Mouse (Mus musculus) spleen, postnatal 10 days (tissue): ENCODE results near the gene Cd38.

ENCODE experiments used
- DNase-seq, 2 experiments: peaks; one replicate each; pipeline ENCODE4 v3.0.0; 2021 to 2022; ENCODE audit warnings: low spot score in 2 of 2

Cd38 gene

DNA sequence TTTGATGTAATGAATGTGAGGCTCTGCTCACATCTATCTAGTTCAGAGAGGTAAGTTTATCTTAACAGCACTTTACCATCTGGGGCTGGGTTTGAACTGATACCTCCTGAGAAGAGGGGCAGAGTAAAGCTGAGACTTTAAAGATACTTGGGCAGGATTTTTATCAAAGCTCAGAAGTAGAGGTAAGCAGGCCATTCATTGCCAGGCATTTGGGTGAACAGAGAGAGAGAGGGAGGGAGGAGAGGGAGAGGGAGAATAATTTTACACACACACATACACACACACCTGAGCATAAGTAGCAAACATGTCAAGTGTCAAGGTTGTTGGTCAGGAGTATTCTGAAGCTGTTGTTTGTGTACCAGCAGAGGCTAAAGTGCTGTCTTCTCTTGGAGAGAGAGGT, at the start of gene Cd38:
Cd38 (plus strand) TSS at position 301 of the 400 bp plus-strand sequence.
- no peak for DNase-seq

DNA sequence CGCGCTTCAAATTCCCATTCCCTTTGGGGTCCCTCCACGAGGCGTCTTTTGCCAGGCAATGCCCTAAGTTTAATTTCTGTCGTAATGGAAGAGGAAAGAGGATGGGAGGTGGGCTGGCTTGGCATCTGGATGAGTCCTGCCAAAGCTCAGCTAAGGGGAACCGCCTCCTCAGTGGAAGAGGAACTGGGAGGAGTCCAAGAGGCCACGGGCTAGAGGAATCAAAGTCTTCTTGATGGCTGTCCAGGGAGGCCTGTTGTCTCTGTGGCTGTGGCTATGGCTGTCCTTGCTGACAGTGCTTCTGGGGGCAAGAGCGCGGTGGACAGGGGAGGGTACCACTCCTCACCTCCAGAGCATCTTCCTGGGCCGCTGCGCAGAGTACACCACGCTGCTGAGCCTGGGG, 49.7 kb upstream of the Cd38 start, which contains the start of gene Bst1:
Bst1 (plus strand) TSS at position 191 of the 400 bp plus-strand sequence.
- no peak for DNase-seq

DNA sequence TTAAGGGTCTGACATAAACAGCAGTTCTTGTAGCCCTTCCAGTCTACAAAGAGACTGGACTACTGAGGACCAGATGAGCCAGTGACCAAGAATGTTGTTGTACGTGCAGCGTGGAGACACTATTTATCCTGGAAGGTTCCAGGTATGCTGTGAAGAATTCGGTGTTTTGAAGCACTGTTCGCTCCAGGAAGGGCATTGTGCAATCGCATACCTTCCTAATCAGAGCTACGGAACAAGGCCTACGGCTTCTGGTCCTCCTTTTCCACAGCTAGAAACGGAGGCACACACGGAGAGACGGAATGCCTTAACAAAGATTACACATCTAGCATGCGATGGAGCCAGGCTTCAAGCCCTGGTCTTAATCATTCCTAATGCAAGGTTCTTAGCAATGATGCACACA, 47.6 kb upstream of the Cd38 start:
- no peak for DNase-seq

DNA sequence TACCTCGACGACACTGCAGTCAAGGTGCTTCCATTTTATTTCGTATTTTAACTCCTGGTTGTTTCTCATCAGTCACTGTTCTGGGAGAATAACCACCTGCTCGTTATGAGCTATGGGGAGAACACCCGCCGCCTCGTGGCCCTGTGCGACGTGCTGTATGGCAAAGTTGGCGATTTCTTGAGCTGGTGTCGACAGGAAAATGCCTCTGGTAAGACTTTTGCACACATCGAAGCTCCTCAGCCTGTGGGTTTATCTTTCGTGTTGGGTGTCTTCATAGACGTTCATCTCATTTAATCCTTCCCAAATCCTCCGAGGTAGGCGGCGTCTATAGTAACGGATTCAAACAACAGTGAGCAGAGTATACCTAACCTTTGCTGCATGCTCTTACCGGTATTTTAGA, 46.8 kb upstream of the Cd38 start, which contains the start of gene Fbxl5:
Fbxl5 (minus strand) TSS at position 101 of the 400 bp plus-strand sequence.
- DNase-seq: no peak

DNA sequence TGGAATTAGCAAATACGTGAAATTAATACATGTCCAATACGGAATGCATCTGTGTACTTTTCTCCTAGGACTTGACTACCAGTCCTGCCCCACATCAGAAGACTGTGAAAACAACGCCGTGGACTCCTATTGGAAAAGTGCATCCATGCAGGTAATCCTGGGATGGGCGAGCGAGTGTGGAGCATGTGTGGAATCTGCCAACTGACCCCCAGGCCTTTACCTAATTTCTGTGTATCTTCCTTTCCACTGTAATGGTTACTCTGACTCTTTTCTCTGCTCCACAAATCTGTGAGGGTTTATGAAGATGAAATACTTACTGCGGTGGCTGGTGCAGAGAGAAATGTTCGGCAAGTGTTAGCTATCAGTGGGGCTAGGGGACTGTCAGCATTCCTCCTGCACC, 46.2 kb upstream of the Cd38 start:
- DNase-seq: no peak

DNA sequence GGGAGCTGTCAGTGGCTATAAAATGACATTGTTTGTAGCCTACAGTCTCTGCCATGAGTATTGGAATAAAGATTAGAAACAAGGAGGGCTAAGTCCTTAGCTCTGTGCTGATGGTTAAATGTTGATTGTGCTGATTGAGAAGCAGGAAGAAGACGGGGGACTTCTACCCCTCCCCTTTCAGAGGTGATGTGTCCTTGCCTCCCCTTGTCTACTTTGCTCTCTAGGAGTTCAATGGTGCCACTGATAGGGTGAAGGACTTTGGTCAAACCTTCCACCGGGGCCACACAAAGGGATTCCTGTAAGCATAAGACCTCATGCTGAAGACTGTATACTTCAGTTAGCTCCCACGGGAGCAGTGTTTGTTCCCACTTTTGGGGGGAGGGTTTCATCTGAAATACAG, 45.5 kb upstream of the Cd38 start:
- DNase-seq: no peak

DNA sequence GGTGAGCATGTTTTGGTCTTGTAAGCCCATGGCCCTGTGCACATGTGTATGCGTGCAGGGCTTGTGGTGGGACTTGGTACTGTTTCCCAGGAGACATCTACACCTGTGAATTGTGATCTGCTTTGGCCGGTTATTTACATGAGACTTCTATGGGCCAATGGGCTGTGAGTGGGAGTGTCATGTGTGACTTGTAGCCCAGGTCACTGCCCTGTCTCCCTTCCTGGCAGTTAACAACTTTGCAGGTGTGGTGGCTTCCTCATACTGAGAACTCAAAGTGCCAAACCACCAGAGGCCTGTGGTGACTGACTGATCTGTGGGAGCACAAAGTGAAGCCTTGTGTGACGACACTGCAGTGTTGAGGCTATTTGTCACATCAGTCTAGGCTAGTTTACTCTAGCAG, 43.8 kb upstream of the Cd38 start:
- peak; percentile 23 to 66 for DNase-seq

DNA sequence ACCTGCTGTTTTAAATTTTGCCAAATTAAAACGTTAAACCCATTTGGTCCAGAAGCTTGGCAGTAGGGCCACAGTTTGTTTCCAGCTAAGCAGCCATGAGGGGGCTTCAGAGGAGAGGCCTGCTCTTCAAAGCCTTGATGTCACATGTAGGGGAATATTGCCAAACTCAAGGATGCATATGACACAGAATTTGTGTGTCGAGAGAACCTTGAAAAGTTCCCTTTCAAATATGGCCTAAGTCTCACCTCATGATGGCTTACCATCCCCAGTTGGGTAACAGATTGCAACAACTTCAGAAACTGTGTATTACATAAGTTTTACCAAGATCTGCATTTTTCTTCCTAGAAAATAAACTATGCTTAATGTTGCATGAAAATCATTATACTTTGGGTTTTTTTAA, 41.5 kb upstream of the Cd38 start:
- no peak for DNase-seq

DNA sequence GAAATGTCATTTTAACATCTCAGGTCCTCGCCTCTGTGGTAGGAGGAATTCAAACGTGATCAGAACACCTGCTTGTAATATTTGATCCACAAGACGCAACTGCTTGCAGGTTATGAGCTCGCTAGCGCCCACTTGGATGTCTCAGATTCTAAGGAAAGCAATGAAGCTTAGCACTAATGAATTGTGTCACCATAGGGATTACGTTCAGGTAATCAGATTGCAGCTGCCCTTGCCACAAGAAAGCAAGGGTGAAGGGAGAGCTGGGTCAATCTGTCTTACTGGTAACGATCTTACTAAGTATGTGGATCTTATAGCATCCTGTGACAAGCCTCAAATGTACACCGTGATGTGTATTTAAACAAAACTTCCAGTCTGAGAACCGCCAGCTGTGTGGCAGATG, 41.0 kb upstream of the Cd38 start:
- DNase-seq: no peak

DNA sequence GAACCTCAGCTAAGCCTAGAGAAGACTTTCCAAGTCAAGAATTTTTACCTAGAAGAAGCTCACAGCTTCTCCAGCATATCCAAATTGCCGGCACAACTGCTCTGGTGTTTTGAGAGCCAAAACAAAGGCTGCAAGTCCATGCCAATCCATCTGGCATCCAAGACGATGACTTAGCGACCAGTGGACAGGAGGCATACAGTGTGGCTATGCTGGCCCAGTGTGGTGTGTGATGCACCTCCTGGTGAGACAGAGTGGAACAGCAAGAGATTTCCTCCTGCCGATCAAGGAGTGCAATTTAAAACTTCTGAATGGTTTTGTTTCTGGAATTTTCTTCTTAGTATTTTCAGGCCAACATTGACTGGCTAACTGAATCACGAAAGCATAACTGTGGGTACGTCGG, 31.8 kb upstream of the Cd38 start:
- DNase-seq: no peak

DNA sequence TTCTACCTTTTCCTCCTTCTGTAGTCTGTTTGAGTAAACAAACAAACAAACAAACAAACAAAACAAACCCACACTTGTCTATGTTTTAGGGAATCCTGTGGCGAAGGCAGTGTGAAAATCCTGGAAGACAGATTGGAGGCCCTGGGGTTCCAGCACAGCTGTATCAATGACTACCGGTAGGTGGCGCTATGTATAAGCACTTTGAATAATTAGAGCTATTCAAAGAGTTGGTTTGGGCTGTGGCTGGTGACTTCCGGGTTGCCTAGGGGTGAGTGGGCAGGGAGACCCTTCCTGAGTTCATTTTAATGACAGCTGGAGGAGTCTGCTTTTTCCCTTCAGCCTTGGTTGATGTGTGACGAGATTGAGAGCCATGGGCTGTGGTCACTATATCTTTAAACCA, 31.0 kb upstream of the Cd38 start:
- peak; percentile 45 to 70 for DNase-seq

DNA sequence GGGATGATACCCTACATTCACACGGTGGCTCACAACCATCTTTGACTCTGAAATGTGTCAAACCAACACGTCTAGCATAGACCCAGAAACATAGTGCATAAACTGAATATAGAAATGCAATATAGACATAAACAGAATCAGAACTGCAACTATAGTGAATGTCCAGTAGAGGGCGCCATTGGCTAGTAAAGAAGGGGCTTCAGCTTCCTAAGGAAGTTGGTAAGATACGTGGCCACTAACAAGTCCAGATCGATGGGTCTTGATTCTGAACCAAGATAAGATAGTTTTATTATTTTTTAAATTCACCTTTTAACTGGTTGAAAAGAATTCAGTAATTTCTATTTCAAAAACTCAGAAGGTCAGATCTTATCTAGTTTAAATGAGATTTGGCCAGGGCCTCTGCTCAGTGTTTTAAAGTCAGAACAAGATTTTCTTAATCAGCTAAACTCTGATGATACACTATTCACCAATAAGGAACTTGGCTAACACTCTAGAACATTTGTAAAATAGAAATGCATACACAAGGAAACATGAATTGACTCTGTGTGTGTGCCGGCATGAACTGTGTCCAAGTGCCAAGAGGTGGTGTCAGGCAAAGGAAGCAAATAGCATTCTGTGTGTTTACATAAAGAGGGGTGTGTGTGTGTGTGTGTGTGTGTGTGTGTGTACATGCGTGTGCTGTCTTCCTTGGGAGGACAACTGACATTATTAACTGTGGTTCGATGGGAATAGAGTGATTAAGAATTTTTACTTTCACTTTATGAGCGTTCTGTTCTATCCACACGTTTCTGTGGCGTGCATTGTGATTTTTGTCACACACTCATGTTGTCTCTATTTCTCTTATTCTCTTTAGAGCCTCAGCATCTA, 27.0 kb upstream of the Cd38 start:
- peak in 1 of 2 experiments; percentile 60 for DNase-seq

DNA sequence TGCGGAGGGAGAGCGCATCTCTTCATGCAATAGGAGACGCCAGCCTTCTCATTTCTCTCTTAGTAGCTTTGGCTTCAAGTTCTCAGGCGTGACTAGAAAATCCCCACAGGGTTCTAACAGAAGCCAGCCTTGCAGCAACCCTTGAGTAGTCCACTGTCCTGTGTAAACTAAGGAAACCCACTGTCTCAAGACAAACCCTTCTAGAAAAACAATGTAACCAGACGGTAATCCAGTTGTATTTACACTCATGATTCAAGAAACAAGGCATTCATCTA, 26.4 kb upstream of the Cd38 start:
- no peak for DNase-seq

DNA sequence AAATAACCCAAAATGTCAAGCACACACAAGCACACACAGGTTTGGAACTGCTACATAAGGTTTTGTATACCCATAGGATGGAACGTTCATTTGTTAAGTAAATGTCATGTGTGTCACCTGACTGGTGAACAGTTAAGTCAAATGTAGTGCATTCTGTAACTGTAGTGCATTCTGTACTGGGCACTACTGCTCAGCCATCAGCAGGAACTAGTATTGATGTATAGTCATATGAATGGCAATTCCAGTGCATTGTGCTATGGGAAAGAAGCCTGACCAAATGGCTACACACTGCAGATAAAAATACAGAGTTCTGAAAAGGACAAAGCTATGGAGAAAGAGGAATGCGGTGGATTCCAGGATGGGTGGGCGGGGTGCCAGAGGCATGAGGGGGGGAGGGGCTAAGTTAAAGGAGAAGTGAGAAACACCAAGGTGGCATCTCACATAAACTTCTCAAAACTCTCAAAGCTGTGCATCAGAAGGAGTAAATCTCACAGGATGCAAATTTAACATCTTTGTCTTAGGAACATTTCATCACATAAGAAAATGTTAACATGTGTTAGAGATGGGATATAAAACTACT, 25.7 kb upstream of the Cd38 start:
- no peak for DNase-seq

DNA sequence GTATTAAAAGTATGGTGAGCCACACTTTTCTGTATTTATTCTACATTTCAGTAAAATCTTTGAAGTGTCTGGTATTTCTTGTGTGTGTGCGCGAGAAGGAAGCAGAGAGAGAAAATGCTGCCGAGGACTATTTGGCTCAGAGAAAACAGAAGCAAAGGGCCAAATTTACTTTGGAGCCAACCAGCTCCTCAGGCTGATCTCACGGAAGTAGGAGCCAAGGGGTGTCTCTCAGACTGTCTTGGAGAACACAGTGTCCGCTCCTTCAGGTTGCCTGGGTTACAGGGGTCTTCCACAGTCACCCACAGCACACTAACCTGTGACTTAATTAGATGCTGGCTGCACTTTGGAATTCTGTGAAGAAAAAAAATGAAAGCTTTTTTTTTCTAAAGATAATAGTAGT, 23.3 kb upstream of the Cd38 start:
- DNase-seq: no peak

DNA sequence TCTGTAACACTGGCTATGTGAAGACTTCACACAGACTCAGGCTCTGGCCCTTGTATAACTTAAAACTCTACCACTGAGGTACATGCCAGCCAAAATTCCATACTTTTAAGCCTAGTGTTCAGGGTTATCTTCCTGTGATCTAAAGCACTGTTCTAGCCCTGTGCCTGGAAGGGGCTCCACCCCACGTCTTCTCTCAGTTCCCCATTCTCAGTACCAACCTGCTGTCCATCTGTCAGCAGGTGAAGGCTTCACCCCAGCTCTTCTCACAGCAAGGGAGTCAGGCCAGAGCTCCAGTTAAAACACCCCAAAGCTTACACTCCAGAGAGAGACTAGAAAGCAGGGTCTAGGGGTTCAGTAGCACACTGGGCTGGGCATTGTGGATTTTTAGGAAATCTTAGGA, 22.7 kb upstream of the Cd38 start:
- DNase-seq: peak in 1 of 2 experiments; percentile 39

DNA sequence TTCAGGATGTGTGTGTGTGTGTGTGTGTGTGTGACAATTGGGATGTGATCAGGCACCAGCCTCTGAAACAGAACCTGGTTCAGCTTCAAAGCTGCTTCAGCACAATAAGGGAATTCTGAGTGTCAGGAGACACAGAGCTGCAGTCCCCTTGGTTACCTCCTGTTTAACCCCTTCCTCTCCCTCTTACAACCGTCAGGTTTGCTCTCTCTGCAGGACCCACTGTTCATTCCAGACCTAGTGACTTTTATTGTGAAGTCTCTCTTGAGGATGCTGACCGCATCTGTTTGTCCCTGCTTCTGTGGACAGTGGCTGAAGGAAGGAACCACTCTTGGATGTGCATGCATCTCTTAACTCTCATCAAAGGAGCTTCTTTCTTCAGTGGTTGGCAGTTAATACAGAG, 22.1 kb upstream of the Cd38 start:
- no peak for DNase-seq

DNA sequence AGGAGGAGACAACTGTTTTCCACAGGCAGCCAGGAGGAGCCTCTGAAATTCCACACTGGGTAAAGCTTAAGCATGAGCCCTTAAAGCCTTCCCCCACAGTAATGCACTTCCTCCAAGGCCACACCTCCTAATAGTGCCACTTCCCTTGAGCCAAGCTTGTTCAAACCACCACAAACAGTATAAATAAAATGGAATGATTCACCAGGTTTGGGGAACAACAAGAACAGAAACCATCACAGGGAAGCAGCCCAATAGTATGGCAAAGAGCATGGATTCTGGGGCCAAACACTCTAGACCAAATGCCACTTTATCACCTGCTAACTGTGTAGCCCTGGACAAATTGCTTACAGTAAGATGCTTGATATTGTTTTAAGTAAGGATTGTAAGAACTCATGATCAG, 20.8 kb upstream of the Cd38 start:
- DNase-seq: no peak

DNA sequence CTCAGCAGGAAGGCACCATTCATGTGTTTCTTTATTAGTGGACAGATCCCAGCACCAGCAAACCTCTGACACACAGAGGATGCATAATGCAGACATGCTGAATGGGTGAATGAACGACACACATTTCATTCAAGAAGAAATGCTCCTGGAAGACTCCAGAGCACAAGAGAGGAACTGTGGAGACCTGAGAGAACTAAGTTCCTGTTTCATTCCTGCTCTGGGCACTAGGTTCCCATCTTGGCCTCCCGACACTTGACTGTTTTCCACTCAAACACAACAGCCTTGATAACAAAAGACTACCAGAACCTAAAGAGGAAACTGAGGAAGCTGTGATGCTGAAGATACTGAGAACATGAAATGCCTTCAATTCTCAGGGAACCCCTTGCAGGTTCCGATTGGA, 20.1 kb upstream of the Cd38 start:
- no peak for DNase-seq

DNA sequence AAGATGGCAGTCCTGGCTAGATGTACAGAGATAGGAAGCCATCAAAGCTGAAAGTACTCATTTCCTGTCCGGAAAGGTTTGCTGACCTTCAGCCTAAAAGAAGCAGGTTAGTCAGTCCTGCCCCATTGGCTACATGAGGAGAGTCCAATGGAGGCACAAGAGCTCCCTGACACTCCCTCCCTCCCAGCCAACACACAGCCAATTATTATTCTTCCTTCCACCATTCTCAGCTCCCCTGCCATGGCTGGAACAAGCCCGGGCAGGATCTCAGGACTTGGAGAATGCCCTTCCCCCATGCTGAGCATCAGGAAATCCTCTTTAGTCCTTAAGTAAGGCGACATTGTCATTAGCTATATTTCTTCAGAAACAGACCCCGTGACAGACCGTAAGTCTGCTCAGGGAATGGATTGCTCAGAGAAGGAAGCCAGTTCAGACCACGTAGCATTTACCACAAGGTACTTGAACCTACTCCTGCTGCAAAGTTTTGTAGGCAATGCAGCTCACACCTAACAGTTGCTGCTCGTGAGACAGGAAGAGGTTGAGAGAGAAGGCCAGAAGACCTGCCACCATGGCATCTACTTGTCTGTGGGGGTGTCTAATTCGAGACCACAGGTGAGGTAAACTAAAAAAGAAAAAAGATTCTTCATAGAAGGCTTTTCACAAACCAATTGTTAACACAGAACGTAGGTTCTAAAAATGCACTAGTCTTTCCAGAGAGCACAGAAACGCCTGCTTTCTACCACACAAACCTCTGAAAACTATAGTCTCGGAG, 15.1 kb upstream of the Cd38 start:
- no peak for DNase-seq

DNA sequence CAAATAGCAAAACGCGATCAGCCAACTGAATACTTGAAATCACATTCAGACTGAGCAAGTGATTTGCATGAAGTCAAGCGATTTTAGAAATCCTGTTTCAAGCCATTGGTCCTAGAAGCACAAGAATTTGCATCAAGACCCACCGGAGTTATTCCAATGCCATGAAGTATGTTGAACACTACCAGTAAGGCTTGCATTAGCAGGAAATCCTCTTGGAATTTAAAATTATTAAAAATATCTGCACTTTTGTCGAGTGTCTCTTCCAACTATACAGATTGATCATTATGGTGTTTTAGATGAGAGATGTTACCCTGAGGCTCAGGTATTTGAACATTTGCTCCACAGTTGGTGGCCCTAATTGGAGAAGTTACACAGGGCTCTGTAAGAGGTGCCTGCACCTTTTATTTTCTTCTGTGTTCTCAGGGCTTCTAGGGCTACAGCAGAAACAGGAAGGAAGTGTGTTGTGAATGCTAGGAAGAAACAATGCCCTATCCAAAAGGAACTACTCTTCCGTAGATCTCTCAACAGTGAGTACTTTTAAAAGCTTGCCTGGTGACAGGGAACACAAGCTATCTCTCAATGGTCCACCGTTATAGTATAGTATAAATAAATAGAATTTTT, 14.4 kb upstream of the Cd38 start:
- no peak for DNase-seq

DNA sequence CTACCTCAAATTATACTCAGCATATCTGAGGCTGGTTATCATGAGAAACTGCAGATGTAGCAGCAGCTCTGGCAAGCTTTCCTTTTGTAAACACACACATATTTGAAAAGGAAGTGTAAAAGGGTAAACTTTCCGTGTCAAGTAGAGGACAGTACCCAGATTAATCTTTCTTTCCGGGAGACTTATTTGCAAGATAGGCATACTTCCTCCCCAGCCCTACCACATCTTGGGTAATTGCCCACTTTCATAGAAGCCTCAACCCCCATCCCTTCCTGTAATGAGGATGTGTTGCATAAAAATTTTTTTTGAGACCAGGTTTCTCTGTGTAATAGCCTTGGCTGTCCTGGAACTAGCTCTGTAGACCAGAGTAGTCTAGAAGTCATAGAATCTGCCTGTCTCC, 12.6 kb upstream of the Cd38 start:
- no peak for DNase-seq
